In the genomic region with DNA sequence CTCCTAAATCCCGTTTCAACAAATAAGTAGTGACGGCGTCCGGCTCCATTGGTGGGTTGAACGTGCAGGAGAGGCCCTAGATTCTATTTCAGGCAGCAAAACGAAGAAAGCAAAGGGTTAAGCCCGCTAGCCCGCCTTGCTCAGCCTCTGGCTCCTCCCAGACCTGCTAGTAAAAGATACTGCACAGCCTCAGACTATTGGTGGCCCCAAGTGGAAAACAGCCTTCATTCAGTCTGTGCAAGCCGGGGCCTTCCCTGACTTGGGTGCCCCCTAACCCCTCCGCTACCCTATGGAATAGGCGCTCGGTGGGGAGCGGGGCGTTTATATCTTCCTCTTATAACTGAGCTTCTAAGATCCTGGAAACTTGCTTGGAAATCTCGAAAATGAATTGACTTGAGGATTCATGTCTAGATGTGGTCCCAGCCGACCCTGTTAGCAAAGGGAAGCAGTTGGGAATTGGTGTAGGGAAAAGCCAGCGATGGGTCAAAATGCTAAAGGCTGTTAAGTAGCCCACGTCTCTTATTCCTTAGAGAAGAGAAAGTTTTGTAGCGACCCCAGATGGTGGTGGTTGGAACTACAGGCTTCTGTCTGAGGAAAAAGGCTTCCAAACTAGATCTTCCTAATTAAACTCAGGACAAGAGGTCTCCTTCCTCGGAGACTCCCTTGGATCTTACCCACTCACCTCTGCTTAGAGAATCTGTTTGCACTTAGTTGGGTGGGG, we compare ENCODE assay signal across 1 mouse cellular context.
TF ChIP-seq lines count a peak whose summit lies in the region.

No protein-coding gene starts in this region.

TF ChIP-seq in MEL, 35 proteins besides CTCF, POLR2A, EP300 and RAD21 (continued from another document):
- TF ChIP-seq MEF2A (IDR thresholded peaks at IDR 0.05; ENCODE audit: extremely low read depth, insufficient replicate concordance, low read depth, low read length, poor library complexity, severe bottlenecking) = peak; percentile 69; the same call in 1 of the 2 replicates
- peak; percentile 75 for TF ChIP-seq HCFC1 (IDR thresholded peaks at IDR 0.05; ENCODE audit: low read depth, low read length)
- no peak for TF ChIP-seq CHD1 (IDR thresholded peaks at IDR 0.05; ENCODE audit: low read depth, low read length)
- TF ChIP-seq GATA1 (IDR thresholded peaks at IDR 0.05; ENCODE audit: low read depth, low read length) = peak; percentile 52
- TF ChIP-seq ZMIZ1 (IDR thresholded peaks at IDR 0.05; ENCODE audit: low read depth, low read length) = peak; percentile 82; the same call in 1 of the 2 replicates
- TF ChIP-seq MYC (IDR thresholded peaks at IDR 0.05; ENCODE audit: low read depth, low read length) = no peak
- TF ChIP-seq MAX (IDR thresholded peaks at IDR 0.05; ENCODE audit: low read length) = no peak
- no peak for TF ChIP-seq POLR2AphosphoS5 (IDR thresholded peaks at IDR 0.05; ENCODE audit: borderline replicate concordance, low read depth, low read length)
- TF ChIP-seq NRF1 (IDR thresholded peaks at IDR 0.05; ENCODE audit: insufficient read depth, low read depth, low read length, poor library complexity, severe bottlenecking) = peak; percentile 41; the same call in 1 of the 2 replicates
- peak; percentile 5; the same call in 1 of the 2 replicates for TF ChIP-seq RCOR1 (IDR thresholded peaks at IDR 0.05; ENCODE audit: low read depth, low read length)
- no peak for TF ChIP-seq ZKSCAN1 (IDR thresholded peaks at IDR 0.05; ENCODE audit: low read depth, low read length)
